Mouse (Mus musculus): Measurements from ENCODE around the gene Polr2l.

Polr2l gene

DNA sequence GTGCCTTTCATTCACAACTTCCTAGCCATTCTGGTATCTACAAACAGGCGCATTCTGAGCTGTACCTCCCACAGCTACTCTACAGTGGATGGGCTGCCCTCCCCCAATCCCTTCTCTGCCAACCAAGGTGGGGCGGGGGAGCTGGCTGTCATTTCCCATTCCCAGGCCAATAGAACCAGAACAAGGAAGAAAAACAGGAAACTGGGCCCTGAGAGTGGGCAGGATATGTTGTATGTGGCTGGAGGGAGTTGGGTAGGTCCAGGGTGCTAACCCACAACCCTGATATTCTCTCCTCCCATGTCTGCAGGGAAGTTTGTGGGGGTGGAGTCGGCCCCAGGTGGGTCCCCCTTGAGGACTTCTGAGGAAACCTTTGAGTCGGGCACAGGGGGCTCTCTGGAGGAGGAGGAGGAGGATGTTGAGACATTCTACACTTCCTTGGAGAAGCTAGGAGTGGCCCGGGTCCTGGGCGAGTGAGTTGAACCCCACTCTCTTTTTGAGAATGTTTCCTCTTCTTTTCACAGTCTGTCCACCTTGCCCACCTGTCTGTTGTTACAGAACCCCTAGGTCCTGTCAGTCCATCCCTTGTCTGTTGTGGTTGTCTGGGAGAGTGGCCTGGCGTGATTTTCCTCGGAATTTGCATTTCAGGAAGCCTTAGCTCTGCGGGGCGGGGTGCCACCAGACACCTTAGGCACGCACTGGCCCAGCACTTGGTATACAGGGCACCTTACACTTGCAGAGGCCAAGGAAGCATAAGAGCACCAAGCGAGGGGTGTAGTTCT lies 10.9 kb downstream of the Polr2l start:
- peaks cover 2% of the 10 kb centered on the region for H3K36me3 ChIP-seq (ENCODE audit: insufficient read depth, low read length)

DNA sequence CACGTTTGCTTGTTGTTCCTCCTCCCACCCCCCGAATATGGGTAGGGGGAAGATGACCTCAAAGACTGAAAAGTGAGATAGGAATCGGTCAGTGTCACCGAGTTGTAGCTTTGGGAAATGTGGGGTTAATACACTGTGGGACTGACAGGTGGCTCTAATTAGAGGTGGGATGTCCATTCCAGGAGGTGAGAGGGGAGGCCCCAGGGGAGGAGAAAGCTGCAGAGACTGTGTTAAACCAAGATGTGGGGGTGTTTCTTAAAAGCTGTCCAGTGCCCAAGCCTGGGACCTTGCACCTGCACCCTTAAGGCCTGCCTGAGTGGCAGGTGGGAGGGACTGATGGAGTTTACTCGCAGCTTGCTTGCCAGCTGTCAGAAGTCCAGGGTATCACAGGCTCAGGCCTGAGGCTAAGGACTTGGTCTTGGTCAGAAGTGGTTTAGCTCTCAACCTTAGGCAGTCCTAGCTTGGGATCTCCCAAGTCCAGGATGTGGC lies 12.6 kb downstream of the Polr2l start:
- no peak for TF ChIP-seq CTCF (conservative IDR thresholded peaks at IDR 0.05; ENCODE audit: low read length)
- no peak for TF ChIP-seq NANOG (IDR thresholded peaks at IDR 0.05; ENCODE audit: borderline replicate concordance, low read length)

More for the DNA sequence above, 10.9 kb downstream of the Polr2l start:
- TF ChIP-seq NANOG (IDR thresholded peaks at IDR 0.05; ENCODE audit: borderline replicate concordance, low read length) = no peak
- TF ChIP-seq CTCF (conservative IDR thresholded peaks at IDR 0.05; ENCODE audit: low read length) = no peak
- no peak for TF ChIP-seq POU5F1 (IDR thresholded peaks at IDR 0.05; ENCODE audit: borderline replicate concordance, low read length)
- Histone ChIP-seq H3K4me1 (replicated peaks; ENCODE audit: low read depth, low read length) (peaks cover 90% of the 10 kb centered on the region), H3K4me3 (replicated peaks; ENCODE audit: low read length) (peak overlapping the region; percentile 72), H3K27me3 (ENCODE audit: insufficient read depth, low read length) (peaks cover 68% of the 10 kb centered on the region), H3K9me3 (ENCODE audit: low read length) (no peaks in the 10 kb centered on the region)

DNA sequence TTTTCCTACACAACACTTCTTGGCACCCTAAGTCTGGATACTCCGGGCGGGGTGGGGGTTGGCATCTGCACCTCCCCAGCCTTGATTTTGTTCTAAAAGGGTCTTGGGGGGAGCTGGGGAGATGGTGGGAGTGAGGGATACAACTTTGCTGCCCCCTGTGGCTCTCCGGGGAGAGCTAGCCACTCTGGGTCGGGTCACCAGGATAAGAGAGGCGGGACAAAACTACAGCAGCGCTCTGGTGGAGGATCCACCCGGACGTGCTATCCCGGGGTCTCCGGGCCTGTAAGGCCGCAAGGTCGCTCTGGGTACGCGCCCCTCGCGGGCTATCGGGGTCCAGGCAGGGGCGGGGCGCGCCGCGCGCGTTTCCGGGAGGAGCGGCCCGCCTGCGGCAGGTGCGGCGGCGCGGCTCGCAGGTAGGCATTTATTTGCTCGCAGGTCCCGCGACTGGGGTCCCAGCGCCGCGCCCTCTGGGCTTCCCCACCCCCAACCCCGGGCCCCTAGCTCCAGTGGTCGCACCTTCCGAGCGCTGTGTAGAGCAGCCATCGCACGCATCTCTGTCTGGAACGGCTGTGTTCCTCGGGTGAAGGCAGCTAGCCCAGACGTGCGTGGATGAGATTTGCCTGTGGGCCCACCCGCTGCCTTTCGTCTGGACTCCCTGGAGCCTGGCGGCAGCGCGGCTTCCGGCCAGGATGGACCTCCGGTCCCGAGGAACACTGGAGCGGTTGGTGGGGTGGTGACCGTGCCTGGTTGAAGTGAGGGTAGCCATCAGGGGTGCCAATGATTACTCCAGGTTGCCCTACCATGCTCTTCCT lies 13.2 kb downstream of the Polr2l start:
- peak overlapping the region; percentile 76 for H3K4me3 ChIP-seq (replicated peaks; ENCODE audit: low read length)
- peaks cover 77% of the 10 kb centered on the region for H3K27me3 ChIP-seq (ENCODE audit: insufficient read depth, low read length)
- no peaks in the 10 kb centered on the region for H3K9me3 ChIP-seq (ENCODE audit: low read length)
- H3K4me1 ChIP-seq (replicated peaks; ENCODE audit: low read depth, low read length) = peaks cover 93% of the 10 kb centered on the region
- no peak for TF ChIP-seq NANOG (IDR thresholded peaks at IDR 0.05; ENCODE audit: borderline replicate concordance, low read length)
- no peak for TF ChIP-seq CTCF (conservative IDR thresholded peaks at IDR 0.05; ENCODE audit: low read length)
- peaks cover 17% of the 10 kb centered on the region for H3K36me3 ChIP-seq (ENCODE audit: insufficient read depth, low read length)

More for the DNA sequence above, 12.6 kb downstream of the Polr2l start:
- Histone ChIP-seq H3K4me3 (replicated peaks; ENCODE audit: low read length) (peak overlapping the region; percentile 76), H3K9me3 (ENCODE audit: low read length) (no peaks in the 10 kb centered on the region), H3K27me3 (ENCODE audit: insufficient read depth, low read length) (peaks cover 73% of the 10 kb centered on the region), H3K36me3 (ENCODE audit: insufficient read depth, low read length) (peaks cover 12% of the 10 kb centered on the region), H3K4me1 (replicated peaks; ENCODE audit: low read depth, low read length) (peaks cover 90% of the 10 kb centered on the region)

DNA sequence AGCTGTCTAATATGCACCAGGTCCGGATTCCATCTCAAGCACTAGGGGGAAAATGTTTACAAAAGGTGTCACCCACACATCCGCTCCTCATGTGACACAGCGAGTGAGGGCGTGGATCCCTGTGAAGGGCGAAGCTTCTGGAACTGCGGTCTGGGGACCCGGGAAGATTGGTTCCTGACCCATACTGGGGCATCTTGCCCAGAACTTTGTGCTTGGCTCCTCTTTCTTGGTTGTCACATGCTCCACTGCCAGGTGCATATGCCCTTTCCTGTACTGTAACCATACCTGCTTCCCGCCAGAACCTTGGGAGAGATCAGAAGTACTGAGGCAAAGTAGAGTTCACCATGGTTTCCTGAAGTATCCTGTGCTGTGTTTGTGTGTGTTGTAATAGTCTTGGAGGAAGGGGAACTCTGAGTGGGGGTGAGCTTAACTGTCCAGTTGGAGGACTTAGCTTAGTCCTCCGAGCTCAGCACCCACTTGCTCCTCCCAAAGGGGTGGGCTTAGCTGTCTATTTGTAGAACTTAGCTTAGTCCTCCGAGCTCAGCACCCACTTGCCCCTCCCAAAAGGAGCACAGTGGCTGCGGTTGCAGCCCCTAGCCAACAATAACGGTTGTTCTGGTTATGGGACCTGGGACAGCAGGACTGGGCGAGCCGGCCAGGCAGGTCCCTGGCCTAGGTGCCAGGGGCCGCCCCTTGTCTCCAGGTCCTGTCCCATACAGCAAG lies 14.4 kb downstream of the Polr2l start, which contains the start of gene Cracr2b:
Cracr2b (plus strand) TSS at position 704 of the 723 bp plus-strand sequence.
- Histone ChIP-seq H3K4me1 (replicated peaks; ENCODE audit: low read depth, low read length) (peaks cover 93% of the 10 kb centered on the region), H3K36me3 (ENCODE audit: insufficient read depth, low read length) (peaks cover 17% of the 10 kb centered on the region), H3K4me3 (replicated peaks; ENCODE audit: low read length) (peak within 1 kb of the TSS; percentile 76), H3K27me3 (ENCODE audit: insufficient read depth, low read length) (peaks cover 73% of the 10 kb centered on the region), H3K9me3 (ENCODE audit: low read length) (no peaks in the 10 kb centered on the region)
- TF ChIP-seq POU5F1 (IDR thresholded peaks at IDR 0.05; ENCODE audit: borderline replicate concordance, low read length) (no peak), NANOG (IDR thresholded peaks at IDR 0.05; ENCODE audit: borderline replicate concordance, low read length) (no peak), CTCF (conservative IDR thresholded peaks at IDR 0.05; ENCODE audit: low read length) (no peak)

DNA sequence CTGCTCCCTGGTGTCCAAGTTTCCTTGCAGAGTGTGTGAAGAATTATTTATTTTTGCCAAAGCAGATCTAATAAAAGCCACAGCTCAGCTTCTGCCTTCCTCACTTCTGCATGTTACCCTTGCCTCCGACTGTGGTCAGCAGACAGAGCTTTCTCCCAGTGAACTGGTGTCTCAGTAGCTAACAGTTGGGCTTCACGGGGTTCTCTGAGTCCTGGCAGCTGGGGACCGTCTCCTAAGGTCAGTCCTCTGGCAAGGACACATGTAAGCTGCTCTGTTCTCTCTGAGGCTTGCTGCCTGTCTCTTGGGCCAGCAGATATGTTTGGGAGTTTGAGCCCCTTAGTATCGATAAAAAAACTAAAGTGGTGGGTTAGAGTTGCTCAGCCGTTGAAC lies 14.9 kb downstream of the Polr2l start:
- Histone ChIP-seq H3K36me3 (ENCODE audit: insufficient read depth, low read length) (peaks cover 17% of the 10 kb centered on the region), H3K9me3 (ENCODE audit: low read length) (no peaks in the 10 kb centered on the region), H3K4me1 (replicated peaks; ENCODE audit: low read depth, low read length) (peaks cover 89% of the 10 kb centered on the region), H3K27me3 (ENCODE audit: insufficient read depth, low read length) (peaks cover 69% of the 10 kb centered on the region), H3K4me3 (replicated peaks; ENCODE audit: low read length) (peak overlapping the region; percentile 74)
- no peak for TF ChIP-seq NANOG (IDR thresholded peaks at IDR 0.05; ENCODE audit: borderline replicate concordance, low read length)
- TF ChIP-seq CTCF (conservative IDR thresholded peaks at IDR 0.05; ENCODE audit: low read length) = no peak
- TF ChIP-seq POU5F1 (IDR thresholded peaks at IDR 0.05; ENCODE audit: borderline replicate concordance, low read length) = no peak

DNA sequence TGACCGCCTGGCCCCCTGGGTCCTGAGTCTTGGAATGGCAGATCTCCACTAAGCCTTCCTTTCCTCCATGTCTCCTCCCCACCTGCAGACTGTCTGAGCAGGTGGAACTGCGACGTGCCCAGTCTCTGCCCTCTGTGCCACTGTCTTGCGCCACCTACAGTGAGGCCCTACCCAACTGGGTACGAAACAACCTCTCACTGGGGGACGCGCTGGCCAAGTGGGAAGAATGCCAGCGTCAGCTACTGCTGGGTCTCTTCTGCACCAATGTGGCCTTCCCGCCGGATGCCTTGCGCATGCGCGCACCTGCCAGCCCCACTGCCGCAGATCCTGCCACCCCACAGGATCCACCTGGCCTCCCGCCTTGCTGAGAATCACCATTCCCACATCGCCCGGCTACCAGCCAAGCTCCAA lies 15.6 kb downstream of the Polr2l start:
- no peak for TF ChIP-seq NANOG (IDR thresholded peaks at IDR 0.05; ENCODE audit: borderline replicate concordance, low read length)
- TF ChIP-seq CTCF (conservative IDR thresholded peaks at IDR 0.05; ENCODE audit: low read length) = no peak
- TF ChIP-seq POU5F1 (IDR thresholded peaks at IDR 0.05; ENCODE audit: borderline replicate concordance, low read length) = no peak
- Histone ChIP-seq H3K27me3 (ENCODE audit: insufficient read depth, low read length) (peaks cover 62% of the 10 kb centered on the region), H3K9me3 (ENCODE audit: low read length) (no peaks in the 10 kb centered on the region), H3K36me3 (ENCODE audit: insufficient read depth, low read length) (peaks cover 17% of the 10 kb centered on the region), H3K4me3 (replicated peaks; ENCODE audit: low read length) (peak overlapping the region; percentile 74), H3K4me1 (replicated peaks; ENCODE audit: low read depth, low read length) (peaks cover 87% of the 10 kb centered on the region)

DNA sequence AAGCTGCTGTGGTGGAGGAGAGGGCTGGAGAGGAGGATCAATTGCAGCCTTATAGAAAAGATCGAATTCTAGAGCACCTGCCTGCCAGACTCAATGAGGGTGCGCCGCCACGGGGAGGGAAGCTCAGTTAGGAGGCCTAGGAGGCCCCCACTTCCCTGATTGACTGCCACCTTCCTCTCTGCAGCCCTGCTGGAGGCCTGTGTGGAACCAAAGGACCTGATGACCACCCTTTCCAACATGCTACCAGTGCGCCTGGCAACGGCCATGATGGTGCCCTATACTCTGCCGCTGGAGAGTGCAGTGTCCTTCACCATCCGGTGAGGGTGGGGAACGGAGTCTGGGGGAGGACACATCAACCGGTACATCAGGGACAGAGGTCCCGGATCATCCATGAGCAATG lies 16.3 kb downstream of the Polr2l start:
- Histone ChIP-seq H3K4me1 (replicated peaks; ENCODE audit: low read depth, low read length) (peaks cover 83% of the 10 kb centered on the region), H3K4me3 (replicated peaks; ENCODE audit: low read length) (peak overlapping the region; percentile 74), H3K27me3 (ENCODE audit: insufficient read depth, low read length) (peaks cover 56% of the 10 kb centered on the region), H3K9me3 (ENCODE audit: low read length) (no peaks in the 10 kb centered on the region), H3K36me3 (ENCODE audit: insufficient read depth, low read length) (peaks cover 17% of the 10 kb centered on the region)
- no peak; the same call in 1 of the 2 replicates for TF ChIP-seq CTCF (conservative IDR thresholded peaks at IDR 0.05; ENCODE audit: low read length)
- no peak for TF ChIP-seq NANOG (IDR thresholded peaks at IDR 0.05; ENCODE audit: borderline replicate concordance, low read length)
- no peak for TF ChIP-seq POU5F1 (IDR thresholded peaks at IDR 0.05; ENCODE audit: borderline replicate concordance, low read length)
